Mouse (Mus musculus) hindbrain, embryonic 14.5 days (tissue): ENCODE measurements at regions not wholly inside any gene's neighbourhood (a gene's known extent, or its start where the extent isn't known, plus 50 kb on each side); places are given as distances from the start of the nearest gene placed in this dataset.

ENCODE experiments used
- ATAC-seq: fragments of 200-750 bp; cut with Nextera tagmentation; 2 replicates; pipeline ENCODE4 v1.8.0; 2017; ENCODE audit warnings: moderate number of reproducible peaks, mild to moderate bottlenecking, moderate TSS enrichment, moderate library complexity; ENCODE audit not compliant: low FRiP score
- DNase-seq: peaks from one replicate; pipeline ENCODE4 v3.0.0-alpha.2; 2015; ENCODE audit warnings: low spot score
- H3K27ac ChIP-seq: fragments of 300-500 bp; sonication (generic); 2 replicates; pipeline ENCODE4 v1.5.1; 2014; ENCODE audit warnings: mild to moderate bottlenecking, moderate library complexity
- H3K27me3 ChIP-seq: fragments of 300-500 bp; sonication (generic); 2 replicates; pipeline ENCODE4 v1.6.1; 2014; ENCODE audit warnings: mild to moderate bottlenecking, low read length, mixed read lengths; ENCODE audit not compliant: control insufficient read depth, insufficient read depth
- H3K36me3 ChIP-seq: fragments of 300-500 bp; sonication (generic); replicated peaks from 2 replicates; pipeline ENCODE4 v1.6.1; 2014; ENCODE audit not compliant: control insufficient read depth, insufficient read depth
- H3K4me1 ChIP-seq: fragments of 300-500 bp; sonication (generic); replicated peaks from 2 replicates; pipeline ENCODE4 v1.6.1; 2014; ENCODE audit warnings: antibody characterized with exemption, low read length, mixed read lengths; ENCODE audit not compliant: control insufficient read depth, insufficient read depth
- H3K4me2 ChIP-seq: fragments of 300-500 bp; sonication (generic); replicated peaks from 2 replicates; pipeline ENCODE4 v1.6.1; 2014; ENCODE audit warnings: mild to moderate bottlenecking, moderate library complexity
- H3K4me3 ChIP-seq: fragments of 300-500 bp; sonication (generic); replicated peaks from 2 replicates; pipeline ENCODE4 v1.5.1; 2014; ENCODE audit warnings: mild to moderate bottlenecking, low read length
- H3K9ac ChIP-seq: fragments of 300-500 bp; sonication (generic); 2 replicates; pipeline ENCODE4 v1.6.1; 2014
- H3K9me3 ChIP-seq: fragments of 300-500 bp; sonication (generic); 2 replicates; pipeline ENCODE4 v1.6.1; 2016; ENCODE audit warnings: low read length; ENCODE audit not compliant: control insufficient read depth
- WGBS: fragments of 180-500 bp; shearing (Covaris S2); extraction: QIAGEN DNeasy Blood & Tissue Kit; methylation state at CpG from one replicate; pipeline ENCODE4 v1.1.7; 2014; 5-methylcytosine and 5-hydroxymethylcytosine counted together

DNA sequence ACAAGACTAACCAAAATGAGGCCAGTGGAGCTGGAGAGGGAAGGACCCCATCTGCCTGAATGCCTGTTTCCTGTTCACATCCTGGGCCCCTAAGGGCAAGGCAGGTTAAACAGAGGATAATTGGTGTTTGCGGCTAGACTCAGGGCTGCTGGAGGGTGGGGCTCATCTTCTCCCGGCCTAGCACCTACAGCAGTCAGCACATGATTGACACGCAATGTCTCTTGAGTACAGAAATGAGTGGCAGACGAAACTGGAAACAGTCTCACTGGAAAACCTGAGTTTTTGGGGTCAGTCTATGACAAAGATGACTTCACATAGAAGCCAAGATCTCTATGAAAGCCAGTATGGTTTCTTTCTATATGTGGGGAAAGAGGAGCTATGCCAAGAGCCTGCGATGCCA lies 278.0 kb downstream of the Rngtt start:
- Histone ChIP-seq H3K4me2 (no peak overlapping the region), H3K9ac (no peak overlapping the region), H3K36me3 (no peaks in the 10 kb centered on the region), H3K27ac (no peak overlapping the region), H3K4me1 (peaks cover 17% of the 10 kb centered on the region), H3K27me3 (no peaks in the 10 kb centered on the region), H3K4me3 (no peak overlapping the region), H3K9me3 (peaks cover 14% of the 10 kb centered on the region; the same call in 1 of the 2 replicates)
- DNase-seq (no peak), ATAC-seq (no peak)
- WGBS, result 63% methylated on average over 5 of the region's 5 CpGs

DNA sequence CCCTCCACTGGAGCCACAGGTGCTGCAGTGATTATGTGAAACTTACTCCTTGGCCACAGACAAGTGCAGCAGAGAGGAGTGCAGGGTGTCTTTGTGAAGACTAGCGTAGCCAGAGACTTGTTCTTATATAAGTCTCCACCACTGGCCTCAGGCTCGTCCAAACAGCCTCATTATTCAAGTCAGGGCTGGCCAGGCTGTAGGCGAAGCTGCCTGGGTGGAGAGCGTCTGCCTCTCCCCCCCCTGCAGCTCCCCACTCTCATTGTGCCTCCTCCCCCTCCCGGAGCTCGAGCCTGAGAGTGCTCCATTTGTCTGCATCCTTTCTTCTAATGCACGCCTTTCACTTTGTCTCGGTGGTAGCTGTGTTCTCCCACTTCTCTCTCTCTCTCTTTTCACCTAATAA lies 279.1 kb downstream of the Rngtt start:
- DNase-seq (no peak), ATAC-seq (peak; percentile 40; the same call in 1 of the 2 replicates)
- peaks cover 14% of the 10 kb centered on the region; the same call in 1 of the 2 replicates for H3K9me3 ChIP-seq
- no peak overlapping the region for H3K9ac ChIP-seq
- no peaks in the 10 kb centered on the region for H3K36me3 ChIP-seq
- 2% methylated on average over 8 of the region's 8 CpGs for WGBS
- peak overlapping the region; percentile 32; the same call in 1 of the 2 replicates for H3K4me2 ChIP-seq
- H3K4me3 ChIP-seq, result no peak overlapping the region
- H3K27ac ChIP-seq, result no peak overlapping the region
- H3K27me3 ChIP-seq, result no peaks in the 10 kb centered on the region
- H3K4me1 ChIP-seq, result peaks cover 17% of the 10 kb centered on the region

DNA sequence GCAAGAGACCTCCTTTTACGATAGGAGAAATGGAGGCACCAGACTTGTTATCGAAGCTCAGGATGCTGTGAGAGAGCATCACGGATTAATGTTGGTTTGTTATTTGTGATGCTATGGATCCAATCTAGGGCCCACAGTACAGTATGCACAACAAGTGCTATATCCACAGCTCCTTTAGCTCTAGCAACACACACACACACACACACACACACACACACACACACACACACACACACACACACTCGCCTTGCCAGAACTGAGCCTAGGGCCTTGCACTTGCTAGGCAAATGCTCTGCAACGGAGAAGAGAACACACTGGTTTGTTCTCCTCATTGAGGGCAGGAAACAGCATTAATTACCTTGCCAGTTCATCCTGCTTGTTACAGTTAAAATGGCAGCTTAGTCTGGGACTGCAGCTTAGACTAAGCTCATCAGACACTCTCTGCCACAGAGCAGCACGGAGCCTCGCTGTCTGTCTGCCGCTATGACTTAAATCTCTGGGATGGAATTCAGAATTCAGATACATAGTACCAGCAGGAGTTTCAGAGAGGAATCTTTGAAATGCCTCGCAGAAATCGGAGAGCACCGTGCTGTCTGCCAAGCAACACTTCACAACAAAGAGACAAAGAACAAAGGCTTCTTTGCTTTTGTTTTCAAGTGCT lies 285.0 kb downstream of the Rngtt start:
- no peaks in the 10 kb centered on the region for H3K27me3 ChIP-seq
- H3K4me2 ChIP-seq, result no peak overlapping the region
- ATAC-seq (peak; percentile 59; the same call in 1 of the 2 replicates), DNase-seq (peak; percentile 39)
- WGBS, result 34% methylated on average over 11 of the region's 11 CpGs
- H3K36me3 ChIP-seq, result no peaks in the 10 kb centered on the region
- no peak overlapping the region for H3K4me3 ChIP-seq
- H3K9me3 ChIP-seq, result peaks cover 14% of the 10 kb centered on the region; the same call in 1 of the 2 replicates
- H3K9ac ChIP-seq, result no peak overlapping the region
- no peaks in the 10 kb centered on the region; the same call in 1 of the 2 replicates for H3K4me1 ChIP-seq
- peak overlapping the region; percentile 38; the same call in 1 of the 2 replicates for H3K27ac ChIP-seq

DNA sequence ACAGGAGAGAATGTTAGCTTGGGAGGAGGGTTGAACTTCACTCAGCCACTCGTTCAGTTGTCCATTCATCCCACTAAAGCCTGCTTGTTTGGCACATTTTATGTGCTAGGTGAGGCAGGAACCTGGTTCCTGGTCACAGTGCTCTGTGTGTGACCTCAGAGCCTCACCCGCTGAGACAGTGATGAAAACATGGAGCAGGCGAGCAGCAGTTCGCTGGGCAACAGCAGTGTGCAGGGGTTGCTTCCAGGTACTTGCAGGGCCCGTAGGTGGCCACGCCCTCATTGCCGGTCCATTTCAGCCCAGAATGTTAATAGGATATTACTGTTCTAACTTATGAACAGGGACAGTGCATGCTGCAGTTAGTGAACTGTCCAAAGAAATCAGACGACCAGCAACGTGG lies 285.7 kb downstream of the Rngtt start:
- Histone ChIP-seq H3K27me3 (no peaks in the 10 kb centered on the region), H3K9me3 (peaks cover 14% of the 10 kb centered on the region; the same call in 1 of the 2 replicates), H3K4me1 (no peaks in the 10 kb centered on the region; the same call in 1 of the 2 replicates), H3K36me3 (no peaks in the 10 kb centered on the region), H3K4me3 (no peak overlapping the region), H3K9ac (no peak overlapping the region), H3K4me2 (no peak overlapping the region), H3K27ac (no peak overlapping the region)
- DNase-seq (no peak), ATAC-seq (no peak)
- WGBS, result 69% methylated on average over 9 of the region's 9 CpGs

DNA sequence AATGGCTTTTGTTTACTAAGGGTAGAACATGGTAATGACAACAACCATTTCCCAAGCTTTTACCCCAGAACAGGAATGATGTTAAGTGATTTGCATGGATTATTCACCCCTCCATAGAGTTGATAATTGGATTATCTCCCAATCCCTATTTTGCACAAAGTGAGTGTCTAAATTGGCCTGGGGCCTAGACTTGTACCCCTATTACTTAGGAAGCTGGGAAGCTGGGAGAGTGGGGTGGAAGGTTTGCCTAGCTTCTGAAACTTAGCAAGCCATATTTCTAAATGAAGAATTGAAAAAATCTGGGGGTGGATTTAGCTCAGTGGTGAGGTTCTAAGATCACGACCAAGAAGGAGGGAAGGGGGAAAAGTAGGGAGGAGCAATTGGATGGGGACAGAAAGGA lies 289.9 kb downstream of the Rngtt start:
- no peak overlapping the region for H3K27ac ChIP-seq
- H3K4me2 ChIP-seq, result no peak overlapping the region
- no peak overlapping the region for H3K4me3 ChIP-seq
- no peak for ATAC-seq
- H3K36me3 ChIP-seq, result no peaks in the 10 kb centered on the region
- H3K9me3 ChIP-seq, result no peaks in the 10 kb centered on the region
- no peaks in the 10 kb centered on the region for H3K27me3 ChIP-seq
- WGBS, result 76% methylated on average over 1 of the region's 1 CpGs
- H3K9ac ChIP-seq, result no peak overlapping the region
- no peak for DNase-seq
- H3K4me1 ChIP-seq, result no peaks in the 10 kb centered on the region; the same call in none of the 2 replicates

DNA sequence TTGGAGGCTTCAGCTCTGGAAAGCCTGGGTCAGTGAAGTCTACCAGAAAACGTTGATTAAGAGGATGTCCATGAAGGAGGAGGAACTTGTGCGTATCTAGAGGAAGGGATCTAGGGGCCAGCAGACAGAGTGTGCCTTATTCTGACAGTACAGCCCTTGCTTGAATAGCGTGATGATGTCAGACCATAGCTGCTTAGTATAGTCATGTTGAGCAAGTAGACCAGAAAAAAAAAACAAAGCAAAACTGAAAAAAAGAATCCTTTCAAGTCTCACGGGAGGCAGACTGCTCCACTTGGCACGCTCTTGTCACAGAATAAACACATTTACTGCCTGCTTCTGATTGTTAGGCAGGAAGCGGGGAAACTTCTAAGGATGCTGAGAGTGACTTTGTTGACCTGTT lies 290.7 kb downstream of the Rngtt start:
- no peaks in the 10 kb centered on the region; the same call in 1 of the 2 replicates for H3K4me1 ChIP-seq
- DNase-seq (no peak), ATAC-seq (no peak)
- no peaks in the 10 kb centered on the region for H3K36me3 ChIP-seq
- H3K4me2 ChIP-seq, result no peak overlapping the region
- 47% methylated on average over 6 of the region's 6 CpGs for WGBS
- no peaks in the 10 kb centered on the region for H3K9me3 ChIP-seq
- H3K4me3 ChIP-seq, result no peak overlapping the region
- no peaks in the 10 kb centered on the region for H3K27me3 ChIP-seq
- no peak overlapping the region for H3K27ac ChIP-seq
- no peak overlapping the region for H3K9ac ChIP-seq

DNA sequence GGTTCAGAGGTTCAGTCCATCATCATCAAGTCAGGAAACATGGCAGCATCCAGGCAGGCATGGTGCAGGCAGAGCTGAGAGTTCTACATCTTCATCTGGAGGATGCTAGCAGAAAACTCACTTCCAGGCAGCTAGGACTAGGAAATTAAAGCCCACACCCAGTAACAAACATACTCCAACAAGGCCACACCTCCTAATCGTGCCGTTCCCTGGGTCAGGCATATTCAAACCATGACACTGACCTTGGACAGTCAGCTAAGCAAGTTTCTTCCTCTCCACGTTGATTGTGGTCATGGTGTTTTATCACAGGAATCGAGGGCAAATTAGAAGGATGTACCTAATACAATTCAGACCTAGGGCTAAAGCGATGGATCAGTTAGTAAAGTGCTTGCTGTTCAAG lies 294.5 kb downstream of the Rngtt start:
- ATAC-seq, result no peak
- no peak overlapping the region for H3K9ac ChIP-seq
- no peaks in the 10 kb centered on the region for H3K9me3 ChIP-seq
- 93% methylated on average over 5 of the region's 5 CpGs for WGBS
- H3K4me3 ChIP-seq, result no peak overlapping the region
- no peaks in the 10 kb centered on the region for H3K27me3 ChIP-seq
- no peak for DNase-seq
- no peaks in the 10 kb centered on the region for H3K36me3 ChIP-seq
- no peaks in the 10 kb centered on the region; the same call in 1 of the 2 replicates for H3K4me1 ChIP-seq
- H3K27ac ChIP-seq, result no peak overlapping the region
- no peak overlapping the region for H3K4me2 ChIP-seq

DNA sequence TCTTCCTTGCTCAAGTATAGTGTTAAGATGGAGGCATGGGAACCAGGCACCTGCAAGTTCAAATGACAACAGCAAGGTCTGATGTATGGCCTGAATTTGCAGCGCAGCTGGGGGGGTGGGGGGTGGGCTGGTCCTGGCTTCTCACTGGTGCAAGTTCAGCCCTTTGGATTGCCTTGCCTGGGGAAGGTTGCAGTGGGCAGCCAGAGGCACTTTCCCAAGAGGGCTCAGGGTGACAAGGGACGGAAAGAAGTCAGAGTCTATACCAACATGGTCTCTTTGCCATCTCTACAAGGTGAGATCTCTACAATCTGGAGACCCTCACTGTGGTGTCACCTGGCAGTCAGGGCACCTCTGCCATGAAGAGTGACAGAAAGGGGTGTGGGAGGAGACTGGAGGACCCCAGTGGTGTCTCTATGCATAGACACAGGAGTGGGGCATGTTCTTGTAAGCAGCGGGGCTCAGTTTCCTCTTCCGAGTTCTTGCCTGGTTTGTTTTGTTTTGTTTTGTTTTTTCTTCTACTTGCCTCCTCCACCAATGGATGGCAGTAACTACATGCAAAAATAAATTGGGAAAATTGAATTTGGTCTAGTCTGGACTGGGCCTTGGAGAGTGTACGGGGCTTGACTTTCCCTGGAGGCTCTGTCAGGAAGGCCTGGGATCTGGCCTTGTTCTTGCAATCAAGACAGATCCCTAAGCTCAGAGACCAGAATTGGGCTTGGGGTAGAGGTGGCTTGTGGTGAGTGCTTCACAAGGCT lies 284.4 kb upstream of the Cnr1 start:
- no peak overlapping the region for H3K4me3 ChIP-seq
- H3K27ac ChIP-seq, result no peak overlapping the region
- H3K4me2 ChIP-seq, result no peak overlapping the region
- no peaks in the 10 kb centered on the region for H3K36me3 ChIP-seq
- no peak overlapping the region for H3K9ac ChIP-seq
- H3K27me3 ChIP-seq, result no peaks in the 10 kb centered on the region
- no peak for DNase-seq
- 0 out of 2 replicates have a peak, but pooled peaks have one; percentile 2 for ATAC-seq
- H3K4me1 ChIP-seq, result peaks cover 11% of the 10 kb centered on the region; the same call in 1 of the 2 replicates
- no peaks in the 10 kb centered on the region for H3K9me3 ChIP-seq
- WGBS, result 86% methylated on average over 5 of the region's 5 CpGs

DNA sequence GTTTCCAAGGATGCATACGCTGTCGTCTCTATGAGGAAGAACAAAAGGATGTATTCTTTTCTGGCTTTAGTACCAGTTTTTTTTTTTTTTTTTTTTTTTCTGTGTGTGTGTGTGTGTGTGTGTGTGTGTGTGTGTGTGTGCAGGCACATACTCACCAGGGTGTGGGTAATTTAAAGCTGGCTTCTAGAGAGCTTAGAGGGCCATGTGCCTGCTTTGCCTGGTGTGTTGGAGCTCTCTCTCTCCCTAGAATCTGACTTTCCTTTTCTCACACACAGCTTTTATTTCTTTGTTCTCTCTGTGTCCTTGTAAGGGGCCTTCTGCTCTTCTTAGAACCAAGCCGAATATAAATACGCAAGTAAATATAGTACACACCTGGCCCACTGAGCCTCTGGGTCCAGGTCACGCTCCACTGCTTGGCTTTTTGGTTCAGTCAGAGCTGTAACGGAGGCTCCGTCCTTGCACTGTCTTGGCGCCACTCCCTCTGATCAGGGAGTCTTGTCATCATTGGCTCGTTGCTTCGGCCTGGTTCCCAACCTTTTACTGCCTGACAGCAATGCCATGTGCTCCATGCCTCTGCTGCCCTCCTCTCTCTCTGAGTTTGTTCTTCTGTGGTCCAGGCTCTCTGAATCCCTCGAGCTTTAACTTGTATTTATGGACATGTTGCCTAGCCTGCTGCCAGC lies 283.7 kb upstream of the Cnr1 start:
- H3K4me2 ChIP-seq, result no peak overlapping the region
- H3K9me3 ChIP-seq, result no peaks in the 10 kb centered on the region
- H3K27me3 ChIP-seq, result no peaks in the 10 kb centered on the region
- ATAC-seq (peak; percentile 41; the same call in 1 of the 2 replicates), DNase-seq (no peak)
- H3K27ac ChIP-seq, result no peak overlapping the region
- H3K36me3 ChIP-seq, result no peaks in the 10 kb centered on the region
- H3K9ac ChIP-seq, result no peak overlapping the region
- H3K4me1 ChIP-seq, result peaks cover 11% of the 10 kb centered on the region; the same call in 1 of the 2 replicates
- WGBS, result 57% methylated on average over 11 of the region's 11 CpGs
- no peak overlapping the region for H3K4me3 ChIP-seq
